Mouse (Mus musculus) intestine, embryonic 14.5 days (tissue): Measurements from ENCODE around the gene Gm6217. TPM values are rescaled to one million over a fixed set of nuclear protein-coding genes. Genes with fewer than 3 reads are reported as not detected.

ENCODE experiments used
- ATAC-seq: fragments of 200-750 bp; cut with Nextera tagmentation; replicated peaks from 2 replicates; pipeline ENCODE4 v1.8.0; 2017; ENCODE audit warnings: low read depth, moderate number of reproducible peaks, moderate TSS enrichment, moderate library complexity; ENCODE audit not compliant: low FRiP score, low TSS enrichment
- DNase-seq: peaks from one replicate; pipeline ENCODE4 v3.0.0-alpha.2; 2018; ENCODE audit warnings: low spot score
- H3K27ac ChIP-seq: fragments of 300-500 bp; sonication (generic); 2 replicates; pipeline ENCODE4 v1.5.1; 2014; ENCODE audit warnings: low read depth, mild to moderate bottlenecking, control low read depth
- H3K27me3 ChIP-seq: fragments of 300-500 bp; sonication (generic); replicated peaks from 2 replicates; pipeline ENCODE4 v1.6.1; 2014; ENCODE audit warnings: low read length, control low read depth; ENCODE audit not compliant: control insufficient read depth, insufficient read depth
- H3K36me3 ChIP-seq: fragments of 300-500 bp; sonication (generic); 2 replicates; pipeline ENCODE4 v1.6.1; 2014; ENCODE audit warnings: low read length, control low read depth; ENCODE audit not compliant: control insufficient read depth, insufficient read depth
- H3K4me1 ChIP-seq: fragments of 300-500 bp; sonication (generic); replicated peaks from 2 replicates; pipeline ENCODE4 v1.6.1; 2014; ENCODE audit warnings: low read length, control low read depth, mixed read lengths; ENCODE audit not compliant: control insufficient read depth, insufficient read depth
- H3K4me2 ChIP-seq: fragments of 300-500 bp; sonication (generic); 2 replicates; pipeline ENCODE4 v1.6.1; 2014; ENCODE audit warnings: low read length
- H3K4me3 ChIP-seq: fragments of 300-500 bp; sonication (generic); 2 replicates; pipeline ENCODE4 v1.5.1; 2014; ENCODE audit warnings: low read depth, low read length, control low read depth, mixed read lengths
- H3K9ac ChIP-seq: fragments of 300-500 bp; sonication (generic); 2 replicates; pipeline ENCODE4 v1.6.1; 2014; ENCODE audit warnings: mild to moderate bottlenecking, low read length
- H3K9me3 ChIP-seq: fragments of 300-500 bp; sonication (generic); 2 replicates; pipeline ENCODE4 v1.6.1; 2016; ENCODE audit warnings: low read length, control low read depth; ENCODE audit not compliant: control insufficient read depth
- WGBS: fragments of 180-500 bp; shearing (Covaris S2); extraction: QIAGEN DNeasy Blood & Tissue Kit; methylation state at CpG from one replicate; pipeline ENCODE4 v1.1.7; 2014; 5-methylcytosine and 5-hydroxymethylcytosine counted together
- polyA plus RNA-seq: library from polyadenylated mRNA; unstranded; fragments of >200 nt; fragmentation: Nextera tagmentation; extraction: Ambion mirVana; gene quantifications from 2 replicates; pipeline ENCODE4 v1.2.1, GENCODE M21; 2014

The Gm6217 gene
- polyA plus RNA-seq, 1 experiment from 2014 or later: not detected

GRCm38 (mm10) chr1:82913025-82913424 lies 18.2 kb downstream of the Gm6217 start, which contains the start of gene A030005L19Rik:
Gene A030005L19Rik (plus strand): TSS chr1:82913325.
- H3K27me3 ChIP-seq: no peaks in the 10 kb centered on the region
- H3K4me3 ChIP-seq: no peak within 1 kb of the TSS
- H3K36me3 ChIP-seq: no peaks in the 10 kb centered on the region
- ATAC-seq: no peak
- H3K27ac ChIP-seq: no peak within 1 kb of the TSS
- H3K9me3 ChIP-seq: no peaks in the 10 kb centered on the region
- WGBS: 93% methylated on average over 3 of the region's 3 CpGs
- no peak for DNase-seq
- no peak within 1 kb of the TSS for H3K9ac ChIP-seq
- H3K4me2 ChIP-seq: no peak within 1 kb of the TSS
- H3K4me1 ChIP-seq: no peaks in the 10 kb centered on the region

- WGBS: 76% methylated on average over 3 of the region's 3 CpGs
- H3K27ac ChIP-seq: no peak overlapping the region
- H3K9me3 ChIP-seq: no peaks in the 10 kb centered on the region
- ATAC-seq (no peak), DNase-seq (no peak)
- no peak overlapping the region for H3K4me3 ChIP-seq
- peaks cover 22% of the 10 kb centered on the region for H3K36me3 ChIP-seq
- no peak overlapping the region for H3K9ac ChIP-seq
- H3K27me3 ChIP-seq: no peaks in the 10 kb centered on the region
- H3K4me2 ChIP-seq: no peak overlapping the region
- H3K4me1 ChIP-seq: no peaks in the 10 kb centered on the region
These were observed 25.3 kb downstream of the Gm6217 start for GRCm38 (mm10) chr1:82905886-82906285.

DNA sequence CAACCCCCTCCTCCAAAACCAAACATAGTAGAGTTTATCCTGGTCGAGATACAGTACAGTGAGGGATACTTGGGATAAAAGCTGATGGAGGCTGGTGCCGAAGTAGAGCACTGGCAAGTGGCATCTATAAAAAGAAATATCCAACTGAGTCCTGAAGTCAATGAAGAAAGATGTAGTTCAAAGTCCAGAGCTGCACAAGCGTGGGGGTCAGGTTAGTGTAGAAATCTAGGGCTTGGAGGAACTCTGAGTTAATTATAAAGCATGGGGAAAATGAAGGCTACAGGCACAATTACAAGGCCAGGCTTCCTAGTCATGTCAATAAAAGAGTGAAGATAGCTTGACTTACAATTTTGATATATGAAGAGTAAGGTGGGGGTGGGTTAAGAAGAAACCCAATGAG lies 30.0 kb downstream of the Gm6217 start:
- no peaks in the 10 kb centered on the region for H3K27me3 ChIP-seq
- no peak overlapping the region for H3K4me2 ChIP-seq
- 90% methylated on average over 3 of the region's 3 CpGs for WGBS
- H3K4me1 ChIP-seq: no peaks in the 10 kb centered on the region
- ATAC-seq (no peak), DNase-seq (no peak)
- no peak overlapping the region for H3K4me3 ChIP-seq
- no peak overlapping the region for H3K27ac ChIP-seq
- no peaks in the 10 kb centered on the region for H3K9me3 ChIP-seq
- H3K9ac ChIP-seq: no peak overlapping the region
- peaks cover 50% of the 10 kb centered on the region for H3K36me3 ChIP-seq

DNA sequence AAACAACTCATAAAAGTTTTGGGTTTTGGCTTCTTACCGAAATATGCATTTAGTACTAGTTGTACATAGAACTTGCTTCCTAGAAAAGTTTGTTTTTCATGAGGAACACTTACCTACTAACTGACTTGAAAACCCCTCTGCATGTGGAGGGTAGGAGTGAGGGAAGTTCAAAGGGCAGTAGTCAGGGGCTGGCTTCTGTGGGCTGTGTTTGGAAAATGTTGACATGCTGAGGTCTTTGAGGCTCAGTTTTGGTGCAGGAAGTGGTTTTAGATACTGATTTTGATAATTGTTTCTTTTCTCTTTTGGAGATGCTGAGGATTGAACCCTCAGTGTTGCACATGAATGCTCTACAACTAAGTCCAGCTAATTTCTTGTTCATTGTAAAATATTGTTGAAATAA lies 30.6 kb downstream of the Gm6217 start:
- 91% methylated on average over 1 of the region's 1 CpGs for WGBS
- Histone ChIP-seq H3K36me3 (peaks cover 55% of the 10 kb centered on the region), H3K27ac (no peak overlapping the region), H3K4me2 (no peak overlapping the region), H3K27me3 (no peaks in the 10 kb centered on the region), H3K4me3 (no peak overlapping the region), H3K9me3 (no peaks in the 10 kb centered on the region), H3K9ac (no peak overlapping the region), H3K4me1 (no peaks in the 10 kb centered on the region)
- no peak for ATAC-seq
- no peak for DNase-seq

- H3K4me3 ChIP-seq: no peak overlapping the region
- DNase-seq (no peak), ATAC-seq (no peak)
- no peak overlapping the region for H3K4me2 ChIP-seq
- H3K27ac ChIP-seq: no peak overlapping the region
- H3K9ac ChIP-seq: no peak overlapping the region
- H3K36me3 ChIP-seq: peaks cover 86% of the 10 kb centered on the region
- no peaks in the 10 kb centered on the region for H3K27me3 ChIP-seq
- no peaks in the 10 kb centered on the region for H3K9me3 ChIP-seq
- 94% methylated on average over 7 of the region's 7 CpGs for WGBS
- H3K4me1 ChIP-seq: no peaks in the 10 kb centered on the region
These were observed 37.9 kb downstream of the Gm6217 start for GRCm38 (mm10) chr1:82893269-82893668.

Other genes with a start within 250 kb of the Gm6217 start
- 199 and 220 TPM in 2 replicates for gene Mff, start 206.5 kb downstream of the Gm6217 start, polyA plus RNA-seq
- gene Tm4sf20, start 162.9 kb downstream of the Gm6217 start, polyA plus RNA-seq: 86.0 and 95.7 TPM in 2 replicates
- not detected in 2 replicates for gene Gm47791, start 160.2 kb downstream of the Gm6217 start, polyA plus RNA-seq
- gene Agfg1, start 91.9 kb downstream of the Gm6217 start, polyA plus RNA-seq: 46.9 and 47.1 TPM in 2 replicates
- gene A030005L19Rik, start 18.1 kb downstream of the Gm6217 start, polyA plus RNA-seq: 0.23 TPM in 1 of 2 replicates, not detected in the other
- not detected in 2 replicates for gene A030014E15Rik, start 6.5 kb downstream of the Gm6217 start, polyA plus RNA-seq
- gene A030003K21Rik, start 12.0 kb upstream of the Gm6217 start, polyA plus RNA-seq: not detected in 2 replicates
- not detected in 2 replicates for gene Gm7544, start 24.6 kb upstream of the Gm6217 start, polyA plus RNA-seq
- not detected in 2 replicates for gene Gm47955, start 28.9 kb upstream of the Gm6217 start, polyA plus RNA-seq
- gene Gm47959, start 69.1 kb upstream of the Gm6217 start, polyA plus RNA-seq: not detected in 2 replicates
- 0.34 and 0.49 TPM in 2 replicates for gene Slc19a3, start 107.0 kb upstream of the Gm6217 start, polyA plus RNA-seq
- not detected in 2 replicates for gene Krtap28-10, start 111.1 kb upstream of the Gm6217 start, polyA plus RNA-seq
- gene Gm47969, start 113.5 kb upstream of the Gm6217 start, polyA plus RNA-seq: not detected in 2 replicates
- not detected in 2 replicates for gene A030005K14Rik, start 128.0 kb upstream of the Gm6217 start, polyA plus RNA-seq
- not detected in 2 replicates for gene Krtap28-13, start 129.5 kb upstream of the Gm6217 start, polyA plus RNA-seq
- gene Ccl20, start 185.4 kb upstream of the Gm6217 start, polyA plus RNA-seq: 3.4 and 3.7 TPM in 2 replicates
- 0.22 TPM in 1 of 2 replicates, not detected in the other for gene Daw1, start 228.4 kb upstream of the Gm6217 start, polyA plus RNA-seq